Mouse (Mus musculus) heart, adult 8-10 months (tissue): Measurements from ENCODE around the gene Styx. TPM values are rescaled to one million over a fixed set of nuclear protein-coding genes. Genes with fewer than 3 reads are reported as not detected.

Experiments
- DNase-seq: peaks from one replicate; pipeline ENCODE4 v3.0.0; 2022; ENCODE audit warnings: low spot score
- total RNA-seq, 4 experiments: library from RNA; stranded (reverse); gene quantifications; 2 replicates each; pipeline ENCODE4 v1.2.4; 2022

The Styx gene
- total RNA-seq, 4 experiments from 2014 or later = 19.9 to 32.3 (median 29.2) TPM

DNA sequence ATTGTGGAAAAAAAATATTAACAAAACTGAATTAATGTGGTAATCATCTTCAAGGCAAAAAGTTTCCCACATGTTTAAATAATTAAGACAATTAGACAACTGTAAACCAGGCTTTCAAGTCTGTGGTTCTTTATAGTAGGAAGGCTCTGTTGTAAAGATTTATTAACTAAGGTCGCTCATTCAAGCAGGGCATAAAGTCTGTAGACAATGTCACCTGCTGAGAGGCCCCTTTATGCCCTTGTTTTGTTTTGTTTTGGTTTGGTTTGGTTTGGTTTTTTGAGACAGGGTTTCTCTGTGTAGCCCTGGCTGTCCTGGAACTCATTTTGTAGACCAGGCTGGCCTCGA lies 88.0 kb downstream of the Styx start:
- DNase-seq = no peak

DNA sequence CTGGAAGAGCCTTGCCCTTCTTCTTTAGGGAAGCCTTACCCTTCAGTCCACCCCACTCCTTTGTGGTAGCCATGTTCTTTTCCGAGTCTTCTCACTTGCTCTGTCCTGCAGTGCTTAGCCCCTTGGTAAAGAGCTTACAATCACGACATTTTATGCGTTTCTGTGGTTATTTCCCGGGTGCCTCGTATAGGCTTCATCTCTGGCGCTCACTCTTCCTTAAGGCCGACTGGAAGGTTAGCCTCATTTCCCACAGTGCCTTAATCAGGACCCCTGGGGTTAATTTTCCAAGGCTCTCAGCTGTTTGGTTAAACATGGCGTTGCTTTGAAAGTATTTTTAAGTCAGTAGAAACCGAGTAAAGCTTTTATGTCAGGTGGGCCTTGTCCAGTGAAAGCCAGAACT lies 88.5 kb downstream of the Styx start:
- DNase-seq = no peak

DNA sequence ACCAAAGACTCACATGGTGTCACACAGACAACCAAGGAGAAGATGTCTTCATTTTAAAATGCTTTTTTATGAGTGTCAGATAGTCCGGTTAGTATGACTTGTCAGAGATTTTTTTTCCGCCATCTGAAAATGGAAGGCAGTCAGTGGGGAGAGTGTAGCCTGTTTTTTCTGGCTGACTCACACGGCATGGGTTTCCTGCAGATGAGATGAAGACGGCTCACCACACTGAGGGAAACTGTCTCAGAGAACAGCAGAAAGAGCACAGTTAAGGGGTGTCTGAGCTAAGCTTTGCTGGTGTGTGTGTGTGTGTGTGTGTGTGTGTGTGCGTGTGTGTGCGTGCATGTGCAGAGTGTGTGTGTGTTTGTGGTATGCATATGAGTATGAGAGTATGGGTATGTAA lies 90.4 kb downstream of the Styx start:
- DNase-seq = no peak

DNA sequence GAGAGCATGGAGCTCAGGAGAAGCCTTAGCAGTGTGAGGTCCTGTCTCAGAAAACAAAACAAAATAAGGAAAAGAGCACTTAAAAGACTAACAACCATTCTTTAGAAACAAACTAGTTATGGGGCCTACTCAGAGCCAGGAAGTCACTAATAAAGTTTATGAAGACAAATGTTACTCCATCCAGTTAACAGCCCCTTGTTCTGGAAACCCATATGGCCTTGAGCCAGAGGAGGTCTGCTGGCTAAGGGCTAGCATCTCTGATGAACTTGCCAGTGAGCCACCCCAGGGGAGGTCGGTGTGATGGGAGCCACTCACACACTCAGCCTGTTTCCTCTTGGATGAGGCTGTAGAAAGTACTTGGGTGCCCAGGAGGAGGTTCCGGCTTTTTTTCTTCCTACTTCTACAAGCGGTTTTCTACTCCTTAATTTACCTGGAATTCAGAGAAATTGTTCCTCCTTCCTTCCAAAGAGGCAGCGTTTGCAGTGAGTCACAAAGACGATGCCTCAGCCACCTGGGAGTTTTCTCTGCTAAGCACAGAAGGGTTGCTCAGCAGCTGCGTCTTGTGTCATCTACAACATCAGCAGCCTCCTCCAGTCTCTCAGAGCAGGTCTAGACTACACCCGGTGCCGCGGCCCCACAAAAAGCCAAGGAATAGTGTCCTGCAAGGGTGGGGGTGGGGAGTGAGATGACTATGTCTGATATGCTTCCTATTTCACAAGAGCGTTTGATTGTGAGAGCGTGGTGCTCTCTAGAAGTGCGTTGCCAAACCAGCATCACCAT lies 92.1 kb downstream of the Styx start:
- DNase-seq = no peak

DNA sequence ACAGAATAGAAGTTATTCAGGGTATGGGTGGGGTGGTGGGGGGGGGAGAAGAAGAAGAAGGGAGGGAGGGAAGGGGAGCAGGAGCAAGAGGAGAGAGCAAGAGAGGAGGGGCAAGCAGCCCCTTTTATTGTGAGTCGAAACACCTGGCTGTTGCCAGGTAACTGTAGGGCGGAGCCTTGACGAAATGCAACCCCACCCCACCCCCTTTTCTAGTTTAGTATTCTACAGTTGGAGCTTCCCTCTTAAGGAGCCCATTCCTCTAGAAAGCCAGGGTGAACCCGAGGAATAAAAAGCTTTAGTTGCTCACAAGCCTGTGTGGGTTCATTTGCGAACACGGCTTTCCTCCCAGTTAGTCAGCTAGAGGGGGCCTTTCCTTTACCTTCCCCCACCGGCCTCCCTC lies 94.0 kb downstream of the Styx start:
- DNase-seq = no peak

DNA sequence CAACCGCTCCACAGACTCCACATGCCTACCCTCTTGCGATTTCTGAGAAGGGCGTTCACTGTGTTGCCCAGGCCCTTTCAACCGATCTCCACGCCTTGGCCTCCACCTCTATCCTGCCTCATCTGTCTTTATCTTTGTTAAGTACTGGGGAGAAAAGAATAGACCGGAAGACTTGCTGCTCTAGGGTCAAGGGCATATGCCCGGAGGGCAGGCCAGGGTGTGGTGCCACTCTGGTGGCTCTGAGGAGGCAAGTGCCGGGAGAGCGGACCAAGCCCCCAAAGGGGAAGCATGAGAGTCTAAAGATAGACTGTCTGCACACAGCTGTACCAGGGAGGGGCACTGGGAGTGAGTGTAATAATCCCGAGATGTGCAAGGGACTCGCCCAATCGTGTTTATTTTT lies 94.6 kb downstream of the Styx start:
- peak; percentile 55 for DNase-seq

DNA sequence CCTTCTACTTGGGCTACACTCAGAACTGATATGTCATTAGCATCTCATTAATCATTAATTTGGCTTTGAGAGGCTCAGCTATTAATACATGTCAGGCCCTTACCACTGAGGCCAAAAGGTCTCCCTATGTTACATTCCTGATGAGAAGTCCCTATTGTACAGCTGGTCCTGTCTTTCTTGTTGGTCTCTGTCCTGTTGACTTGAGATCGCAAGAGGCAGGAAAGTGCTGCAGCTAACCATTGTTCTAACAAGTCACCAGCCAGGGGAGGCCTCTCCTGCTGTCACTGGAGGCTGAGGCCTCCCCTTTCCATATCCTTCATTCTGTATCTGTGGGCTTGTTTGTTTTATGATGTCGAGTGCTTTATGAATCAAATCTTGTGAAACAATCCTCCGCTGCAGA lies 95.9 kb downstream of the Styx start:
- DNase-seq = no peak

DNA sequence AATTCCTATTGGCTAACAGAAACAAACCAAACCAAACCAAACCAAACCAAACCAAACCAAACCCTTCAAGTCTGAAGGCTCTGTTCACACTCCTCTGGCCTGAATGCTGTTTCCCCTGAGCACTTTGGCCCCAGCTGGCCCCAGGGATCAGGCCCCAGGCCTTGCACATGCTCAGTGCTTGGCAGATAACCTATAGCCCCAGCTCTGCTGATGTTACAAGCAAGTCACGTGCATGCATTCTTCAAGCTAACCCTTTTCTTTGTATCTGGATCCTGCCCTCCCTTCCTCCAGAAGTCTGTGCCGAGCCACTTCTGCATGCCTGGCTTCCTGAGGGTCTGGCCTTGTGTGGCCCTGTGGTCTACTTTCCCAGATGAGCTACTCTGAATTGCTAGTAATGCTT lies 100.2 kb downstream of the Styx start:
- DNase-seq = no peak

DNA sequence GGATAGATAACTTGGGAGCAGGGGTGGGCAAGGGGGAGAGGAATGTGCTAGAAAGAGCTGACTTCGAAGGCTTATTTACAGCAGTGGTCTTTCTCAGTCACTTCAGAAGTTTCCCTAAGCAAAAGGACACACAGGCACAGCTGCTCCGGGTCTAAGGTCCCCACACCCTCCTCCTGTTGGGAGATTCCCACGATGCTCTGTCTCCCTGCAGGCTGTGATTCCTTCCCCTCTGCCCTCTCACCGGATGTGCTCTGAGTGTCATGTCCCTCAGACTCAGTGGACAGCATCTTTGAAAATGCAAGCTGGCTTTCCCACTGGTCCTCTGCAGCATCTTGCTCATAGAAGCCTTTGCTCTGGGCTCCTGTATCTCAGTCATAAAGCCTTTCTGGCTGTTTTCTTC lies 101.3 kb downstream of the Styx start:
- DNase-seq = peak; percentile 46

DNA sequence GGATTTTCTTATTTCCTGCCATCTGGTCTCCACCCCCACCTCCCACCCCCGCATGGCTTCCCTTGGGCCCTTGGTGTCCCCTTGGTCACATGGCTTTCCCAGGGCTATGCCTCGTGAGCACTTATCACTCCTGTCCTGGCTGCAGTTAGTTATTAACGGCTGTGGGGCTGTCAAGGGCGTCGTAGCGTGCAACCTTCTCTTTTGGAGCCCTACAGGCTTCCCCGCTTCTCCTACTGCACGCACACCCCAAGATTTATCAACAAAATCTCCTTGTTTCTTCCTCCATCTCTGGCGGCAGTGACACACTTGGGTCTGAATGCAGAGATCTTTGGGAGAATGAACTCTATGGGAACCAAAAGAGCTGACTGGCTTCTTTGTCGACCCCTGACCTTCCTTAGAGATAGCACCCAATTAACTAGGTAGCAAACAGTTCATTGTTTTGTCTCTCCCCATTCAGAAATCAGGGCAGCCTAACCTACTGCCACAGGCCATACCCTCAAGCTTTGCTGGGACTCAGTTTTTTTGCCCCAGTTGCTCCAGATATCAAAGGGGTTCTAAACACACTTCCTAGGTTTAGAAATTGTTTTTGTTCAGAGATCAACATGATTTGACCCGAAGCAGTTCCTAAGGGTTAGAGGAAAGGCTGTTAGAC lies 102.1 kb downstream of the Styx start:
- DNase-seq = peak; percentile 79

DNA sequence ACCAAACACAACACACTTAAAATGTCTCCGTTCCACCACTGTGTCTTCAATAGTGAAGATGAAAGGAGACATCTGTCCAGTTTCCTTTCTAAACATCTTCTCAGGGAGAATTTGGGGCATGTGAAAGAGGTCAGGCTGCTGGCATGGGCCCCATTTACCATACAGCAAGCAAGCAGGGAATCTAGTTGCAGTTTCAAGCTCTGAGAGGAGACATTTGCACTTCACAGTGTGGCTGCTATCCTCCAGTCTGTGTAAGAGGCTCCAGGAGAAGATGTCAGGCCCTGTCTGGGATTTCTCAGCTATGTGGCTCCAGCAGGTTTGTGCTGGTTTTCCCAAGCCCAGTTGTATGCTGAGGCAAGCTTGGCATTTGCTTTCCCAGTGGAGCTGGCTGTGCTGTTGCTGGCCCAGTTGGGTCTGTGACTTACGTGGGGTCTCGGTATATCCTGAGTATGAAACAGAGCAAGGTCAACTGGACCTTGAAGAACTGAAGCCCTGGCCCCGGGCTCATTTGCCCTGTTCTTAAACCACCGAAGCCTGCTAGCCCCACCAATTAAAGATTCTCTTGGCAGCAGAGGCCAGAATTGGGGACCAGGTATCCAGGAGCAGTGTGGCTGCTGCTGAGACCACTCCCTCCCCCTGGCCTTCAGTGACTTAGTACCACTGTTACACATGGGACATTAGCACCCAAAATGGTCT lies 102.8 kb downstream of the Styx start:
- no peak for DNase-seq

DNA sequence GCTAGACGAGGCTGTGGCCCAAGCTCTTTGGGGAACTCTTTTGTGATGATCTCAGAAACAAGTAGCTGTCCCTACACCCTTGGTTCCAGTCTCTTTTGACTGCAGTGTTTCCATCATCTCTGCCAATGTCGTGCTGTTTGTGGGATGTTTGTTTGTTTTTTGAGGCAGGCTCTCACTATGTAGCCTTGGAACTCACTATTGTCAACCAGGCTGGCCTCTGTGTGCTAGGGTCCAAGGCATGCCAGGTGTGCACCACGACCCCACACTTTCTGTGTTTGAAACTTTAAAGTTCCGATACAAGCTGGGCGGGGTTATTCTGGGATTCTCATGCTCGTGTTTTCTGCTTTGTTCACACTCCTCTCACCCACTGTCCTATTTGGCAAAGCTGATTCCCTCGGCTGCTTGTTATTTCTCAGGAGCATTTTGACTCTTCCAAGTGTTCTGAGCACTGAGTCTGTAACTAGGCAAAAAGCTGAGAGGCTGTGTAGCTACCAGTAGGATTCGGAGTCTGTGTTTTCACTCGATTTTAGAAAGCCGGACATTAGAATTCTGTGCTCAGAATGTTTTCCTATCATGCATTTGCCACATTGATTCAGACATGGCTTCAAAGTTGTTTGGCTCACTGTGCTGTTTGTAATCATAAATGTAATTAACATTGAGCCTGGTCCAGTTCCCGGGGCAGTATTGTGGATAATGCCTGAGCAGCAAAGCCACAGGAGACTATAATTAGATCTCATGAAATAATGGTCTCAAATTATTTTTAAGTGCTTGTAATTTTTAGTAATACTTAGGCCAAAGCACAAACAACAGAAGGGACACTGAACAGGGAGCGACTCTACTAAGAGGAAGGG lies 105.0 kb downstream of the Styx start:
- peak; percentile 56 for DNase-seq

DNA sequence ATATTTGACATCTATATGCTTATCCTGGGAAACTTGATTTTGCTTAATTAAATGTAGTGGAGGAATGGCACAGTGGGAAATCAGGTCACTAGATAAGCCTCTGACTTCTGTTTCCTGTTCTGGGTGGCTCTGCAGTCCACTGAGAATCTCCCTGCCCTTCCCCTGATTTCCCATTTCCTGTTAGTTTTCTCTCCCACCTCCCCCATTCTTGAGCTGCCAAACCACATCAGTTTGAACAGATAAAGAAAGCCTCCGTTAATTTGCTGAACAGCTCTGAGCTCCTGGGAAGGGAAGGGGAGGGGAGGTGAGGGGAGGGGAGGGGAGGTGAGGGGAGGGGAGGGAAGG lies 105.6 kb downstream of the Styx start:
- peak; percentile 72 for DNase-seq

DNA sequence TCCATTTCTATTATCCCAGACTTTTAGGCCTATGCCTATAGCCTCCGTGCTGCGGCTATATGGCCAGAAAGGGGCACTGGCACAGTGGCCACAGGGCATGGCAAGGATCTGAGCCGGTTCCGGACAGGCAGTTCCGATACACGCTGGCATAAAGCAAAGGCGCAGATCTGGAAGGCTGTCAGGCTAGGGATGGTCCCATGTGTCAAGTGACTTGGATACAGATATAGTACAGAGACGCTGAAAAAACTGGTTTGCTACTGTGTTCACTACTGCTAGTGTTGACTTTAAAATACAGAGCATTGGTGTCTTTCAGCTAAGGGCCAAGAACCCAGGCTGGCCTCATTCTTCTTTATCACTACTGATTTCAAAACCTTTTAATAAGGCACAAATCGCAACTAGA lies 106.1 kb downstream of the Styx start:
- peak; percentile 74 for DNase-seq

DNA sequence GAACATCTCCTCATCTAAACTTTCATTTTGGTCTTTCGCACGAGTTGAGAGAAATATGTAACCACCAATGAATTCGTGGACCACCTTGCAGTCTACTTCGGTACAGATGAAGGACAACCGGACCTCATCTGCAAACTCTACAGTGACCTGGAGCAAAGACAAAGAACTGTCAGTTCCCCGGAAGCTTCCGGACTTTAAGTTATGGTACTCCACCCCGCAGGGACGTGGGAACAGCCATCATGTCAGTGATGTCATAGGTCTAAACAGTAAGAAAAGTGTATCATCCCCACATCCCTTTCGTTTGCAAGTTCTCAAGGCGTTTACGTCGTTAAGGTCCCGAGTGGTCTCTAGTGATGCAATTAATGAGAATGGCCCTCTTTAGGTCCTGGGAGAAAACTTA lies 109.0 kb downstream of the Styx start:
- DNase-seq = no peak

DNA sequence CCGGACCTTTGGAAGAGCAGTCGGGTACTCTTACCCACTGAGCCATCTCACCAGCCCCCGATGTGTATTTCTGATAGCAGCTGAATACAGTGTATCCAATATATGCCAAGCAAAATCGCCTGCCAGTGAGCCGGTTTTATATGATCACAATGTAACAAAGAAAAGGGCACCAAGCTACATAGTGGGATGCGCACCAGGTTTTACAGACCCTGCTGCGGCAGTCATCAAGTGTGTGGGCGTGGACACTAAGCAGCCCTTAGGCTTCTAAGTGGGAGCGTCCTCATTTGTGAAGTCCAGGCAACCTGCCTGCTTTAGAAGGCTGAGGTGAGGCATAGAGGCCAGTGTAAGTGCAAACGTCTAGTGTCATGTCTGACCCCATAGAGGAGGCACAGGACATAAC lies 109.6 kb downstream of the Styx start:
- DNase-seq = no peak

DNA sequence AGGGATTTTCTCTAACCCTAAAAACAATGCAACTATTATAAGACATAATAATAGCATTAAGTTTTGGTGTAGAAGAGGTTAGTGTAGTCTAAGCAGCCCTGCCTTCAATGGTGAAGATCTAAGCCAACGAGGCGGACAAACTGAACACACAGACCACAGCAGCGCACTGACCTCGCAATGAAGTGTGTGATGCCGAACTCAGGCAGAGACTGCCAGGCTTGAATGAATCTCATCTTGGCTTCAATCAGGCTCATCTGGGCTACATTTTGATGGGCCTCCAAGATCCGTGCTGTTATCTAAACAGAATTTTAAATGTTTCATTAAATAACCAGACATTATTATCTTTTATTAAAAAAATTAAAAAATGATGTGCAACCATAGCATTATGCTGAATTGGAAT lies 111.1 kb downstream of the Styx start:
- no peak for DNase-seq

DNA sequence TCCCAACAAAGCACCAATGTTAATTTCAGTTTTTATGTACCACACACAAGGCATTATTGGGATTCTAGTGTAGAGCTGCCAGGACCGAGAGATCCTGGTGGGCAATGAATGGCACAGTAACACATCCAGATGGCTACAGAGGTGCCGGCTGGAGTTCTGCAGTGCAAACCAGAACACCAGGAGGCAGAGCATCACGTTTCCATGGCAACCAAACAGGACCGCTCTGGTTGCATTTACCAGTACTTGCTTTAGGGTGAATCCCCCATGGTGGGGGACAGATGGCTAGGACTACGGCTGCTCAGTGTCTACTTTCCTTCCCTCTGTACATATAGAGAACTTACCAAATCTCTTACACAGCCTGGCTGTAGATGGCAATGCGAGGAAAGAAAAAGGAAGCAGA lies 111.5 kb downstream of the Styx start:
- no peak for DNase-seq

DNA sequence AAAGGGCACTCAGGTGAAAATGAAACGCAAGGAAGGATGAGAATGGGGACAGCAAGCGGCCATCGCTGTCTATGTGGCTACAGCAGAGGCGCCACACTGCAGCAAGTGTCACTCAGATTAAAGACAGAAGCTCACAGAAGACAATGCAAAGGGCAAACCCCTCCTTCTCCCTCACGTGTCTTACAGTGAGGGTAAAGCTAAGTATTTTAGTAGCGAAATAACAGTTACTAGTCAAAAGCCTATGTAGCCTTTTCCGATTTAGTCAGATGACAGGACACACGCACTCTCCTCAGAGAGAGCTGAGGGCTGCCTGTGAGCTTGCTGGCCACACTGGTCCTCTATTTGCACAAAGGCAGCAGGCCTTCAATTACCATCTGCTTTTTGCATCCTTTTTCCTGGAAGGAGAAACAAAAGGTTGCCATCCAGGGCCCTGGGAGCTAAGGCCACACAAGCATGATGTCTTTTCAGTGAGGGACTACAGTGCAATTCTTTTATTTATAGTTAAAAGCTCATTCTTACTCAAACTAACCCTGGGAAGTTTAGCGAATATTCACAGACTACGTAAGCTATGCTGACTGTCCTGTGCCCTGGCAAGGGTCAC lies 112.1 kb downstream of the Styx start:
- no peak for DNase-seq

DNA sequence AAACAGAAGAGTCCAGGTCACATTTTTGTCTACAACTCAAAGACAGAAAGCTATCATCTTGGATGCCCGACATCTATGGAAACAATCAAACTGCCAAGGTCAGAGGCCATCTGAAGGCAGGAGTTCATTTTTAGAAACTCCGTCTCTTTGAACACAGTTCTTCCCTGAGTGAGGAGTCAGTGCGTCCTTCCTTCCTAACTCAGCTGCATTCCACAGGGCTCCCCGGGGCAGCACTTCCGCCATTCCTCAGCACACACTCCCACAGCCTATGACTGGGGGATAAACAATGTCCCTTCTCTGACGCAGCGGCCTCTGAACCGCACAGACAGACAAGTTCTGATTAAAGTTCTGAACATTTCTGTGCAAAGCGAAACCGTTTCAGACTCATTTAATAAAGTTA lies 112.7 kb downstream of the Styx start:
- DNase-seq = peak; percentile 73
